Mouse (Mus musculus) liver, embryonic 11.5 days (tissue): ENCODE results near the gene Colgalt2. TPM values are rescaled to one million over a fixed set of nuclear protein-coding genes. Genes with fewer than 3 reads are reported as not detected.
"Not testable (repeated sequence)": the region's sequence is repeated elsewhere in the genome, so short reads cannot be mapped to it uniquely, and the experiment has no call there.

ENCODE experiments used
- ATAC-seq: fragments of 200-750 bp; cut with Nextera tagmentation; replicated peaks from 2 replicates; pipeline ENCODE4 v1.8.0; 2017; ENCODE audit warnings: moderate number of reproducible peaks, mild to moderate bottlenecking, moderate TSS enrichment, moderate library complexity; ENCODE audit not compliant: low FRiP score
- DNase-seq: peaks from one replicate; pipeline ENCODE4 v3.0.0-alpha.2; 2017; ENCODE audit warnings: low spot score
- H3K27ac ChIP-seq: fragments of 300-500 bp; sonication (generic); 2 replicates; pipeline ENCODE4 v1.5.1; 2014; ENCODE audit warnings: mild to moderate bottlenecking, low read depth, low read length, control low read depth
- H3K27me3 ChIP-seq: fragments of 300-500 bp; sonication (generic); replicated peaks from 2 replicates; pipeline ENCODE4 v1.6.1; 2014; ENCODE audit warnings: low read length, mixed read lengths; ENCODE audit not compliant: control insufficient read depth, insufficient read depth
- H3K36me3 ChIP-seq: fragments of 300-500 bp; sonication (generic); 2 replicates; pipeline ENCODE4 v1.6.1; 2014; ENCODE audit warnings: mild to moderate bottlenecking, low read length, moderate library complexity, mixed read lengths; ENCODE audit not compliant: control insufficient read depth, insufficient read depth
- H3K4me1 ChIP-seq: fragments of 300-500 bp; sonication (generic); replicated peaks from 2 replicates; pipeline ENCODE4 v1.6.1; 2014; ENCODE audit warnings: low read length, mixed read lengths; ENCODE audit not compliant: control insufficient read depth, insufficient read depth
- H3K4me2 ChIP-seq: fragments of 300-500 bp; sonication (generic); 2 replicates; pipeline ENCODE4 v1.6.1; 2014; ENCODE audit warnings: mild to moderate bottlenecking, control low read depth, moderate library complexity
- H3K4me3 ChIP-seq: fragments of 300-500 bp; sonication (generic); 2 replicates; pipeline ENCODE4 v1.5.1; 2014; ENCODE audit warnings: low read depth, low read length, control low read depth
- H3K9ac ChIP-seq: fragments of 300-500 bp; sonication (generic); 2 replicates; pipeline ENCODE4 v1.6.1; 2014; ENCODE audit warnings: low read depth, low read length, control low read depth
- H3K9me3 ChIP-seq: fragments of 300-500 bp; sonication (generic); 2 replicates; pipeline ENCODE4 v1.6.1; 2016; ENCODE audit warnings: low read length, inconsistent platforms, mixed read lengths; ENCODE audit not compliant: control insufficient read depth
- WGBS: fragments of 180-500 bp; shearing (Covaris S2); extraction: QIAGEN DNeasy Blood & Tissue Kit; methylation state at CpG from one replicate; pipeline ENCODE4 v1.1.7; 2014; 5-methylcytosine and 5-hydroxymethylcytosine counted together
- polyA plus RNA-seq: library from polyadenylated mRNA; unstranded; fragments of >200 nt; fragmentation: Nextera tagmentation; extraction: Ambion mirVana; gene quantifications from 2 replicates; pipeline ENCODE4 v1.2.1, GENCODE M21; 2014

Colgalt2 gene
- 1.3 and 1.7 TPM in 2 replicates for polyA plus RNA-seq

- H3K27ac ChIP-seq = no peak within 1 kb of the TSS
- H3K9me3 ChIP-seq = no peaks in the 10 kb centered on the region; the same call in 1 of the 2 replicates
- H3K4me1 ChIP-seq = no peaks in the 10 kb centered on the region
- no peaks in the 10 kb centered on the region for H3K36me3 ChIP-seq
- 1% methylated on average over 68 of the region's 70 CpGs for WGBS
- H3K4me2 ChIP-seq = peak within 1 kb of the TSS; percentile 71
- peak; percentile 51 for DNase-seq
- peaks cover 33% of the 10 kb centered on the region for H3K27me3 ChIP-seq
- H3K9ac ChIP-seq = peak within 1 kb of the TSS; percentile 53
- ATAC-seq = peak; percentile 62
- H3K4me3 ChIP-seq = peak within 1 kb of the TSS; percentile 57
Observed at GRCm38 (mm10) chr1:152399790-152400555, at the start of gene Colgalt2. TSS of gene Colgalt2 (plus strand) at chr1:152399830.

GRCm38 (mm10) chr1:152356721-152357120, 42.9 kb upstream of the Colgalt2 start:
- H3K4me1 ChIP-seq = no peaks in the 10 kb centered on the region
- no peak overlapping the region for H3K9ac ChIP-seq
- no peaks in the 10 kb centered on the region for H3K36me3 ChIP-seq
- H3K9me3 ChIP-seq = no peaks in the 10 kb centered on the region
- WGBS = 81% methylated on average over 4 of the region's 4 CpGs
- no peak for DNase-seq
- ATAC-seq = no peak
- no peak overlapping the region for H3K27ac ChIP-seq
- no peak overlapping the region for H3K4me3 ChIP-seq
- H3K4me2 ChIP-seq = no peak overlapping the region
- no peaks in the 10 kb centered on the region for H3K27me3 ChIP-seq

GRCm38 (mm10) chr1:152368311-152369088, 31.1 kb upstream of the Colgalt2 start:
- Histone ChIP-seq H3K9me3 (no peaks in the 10 kb centered on the region), H3K9ac (no peak overlapping the region), H3K4me2 (no peak overlapping the region), H3K27me3 (no peaks in the 10 kb centered on the region), H3K4me3 (no peak overlapping the region), H3K4me1 (no peaks in the 10 kb centered on the region; the same call in 1 of the 2 replicates), H3K27ac (no peak overlapping the region), H3K36me3 (no peaks in the 10 kb centered on the region)
- ATAC-seq (no peak), DNase-seq (no peak)
- WGBS = 67% methylated on average over 13 of the region's 13 CpGs

DNA sequence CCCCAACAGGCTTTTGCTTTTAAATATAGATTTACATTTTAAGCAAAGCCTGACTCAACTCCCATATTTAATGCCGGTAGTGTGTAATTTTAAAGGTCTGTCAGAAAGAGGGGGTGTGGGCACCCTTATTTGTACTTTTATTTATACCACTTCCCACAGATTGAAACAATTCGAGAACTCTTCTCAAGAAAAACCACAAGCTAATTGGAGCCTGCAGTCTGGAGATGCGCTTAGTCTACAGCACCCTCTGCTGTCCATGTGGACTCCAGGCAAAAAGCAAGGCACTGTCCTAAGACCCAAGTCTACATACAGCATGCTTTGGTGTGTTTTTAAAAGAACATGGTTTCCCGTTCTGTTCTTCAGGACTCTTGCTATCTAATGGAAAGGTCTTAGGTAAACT, 30.5 kb upstream of the Colgalt2 start:
- H3K9ac ChIP-seq = no peak overlapping the region
- H3K4me3 ChIP-seq = no peak overlapping the region
- H3K4me1 ChIP-seq = no peaks in the 10 kb centered on the region; the same call in 1 of the 2 replicates
- H3K4me2 ChIP-seq = no peak overlapping the region
- no peaks in the 10 kb centered on the region for H3K36me3 ChIP-seq
- no peaks in the 10 kb centered on the region for H3K27me3 ChIP-seq
- no peak overlapping the region for H3K27ac ChIP-seq
- WGBS = 32% methylated on average over 4 of the region's 4 CpGs
- ATAC-seq (peak; percentile 57; the same call in 1 of the 2 replicates), DNase-seq (no peak)
- no peaks in the 10 kb centered on the region for H3K9me3 ChIP-seq

- DNase-seq (no peak), ATAC-seq (no peak)
- Histone ChIP-seq H3K27me3 (no peaks in the 10 kb centered on the region), H3K27ac (no peak overlapping the region), H3K4me3 (no peak overlapping the region), H3K4me2 (no peak overlapping the region), H3K9ac (no peak overlapping the region), H3K4me1 (no peaks in the 10 kb centered on the region), H3K36me3 (peaks cover 22% of the 10 kb centered on the region; the same call in 1 of the 2 replicates), H3K9me3 (no peaks in the 10 kb centered on the region)
- 87% methylated on average over 5 of the region's 5 CpGs for WGBS
Observed at GRCm38 (mm10) chr1:152378311-152378710, 21.3 kb upstream of the Colgalt2 start.

DNA sequence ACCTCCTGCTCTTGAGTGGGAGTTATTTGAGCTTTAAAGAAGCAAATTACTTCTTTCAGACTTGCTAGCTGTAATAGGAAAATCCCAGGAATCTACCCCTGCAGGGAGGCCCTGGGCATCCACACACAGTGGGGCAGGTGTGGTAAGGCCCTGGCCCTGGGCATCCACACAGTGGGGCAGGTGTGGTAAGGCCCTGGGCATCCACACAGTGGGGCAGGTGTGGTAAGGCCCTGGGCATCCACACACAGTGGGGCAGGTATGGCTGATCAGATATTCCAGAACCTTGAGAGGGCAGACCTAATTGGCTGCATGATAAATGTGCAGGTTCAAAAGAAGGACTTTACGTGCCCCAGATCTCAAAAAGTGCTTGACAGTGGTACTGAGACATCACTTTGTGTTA, 15.0 kb upstream of the Colgalt2 start:
- ATAC-seq (no peak), DNase-seq (no peak)
- Histone ChIP-seq H3K4me2 (peak overlapping the region; percentile 57; the same call in 1 of the 2 replicates), H3K36me3 (peaks cover 10% of the 10 kb centered on the region; the same call in 1 of the 2 replicates), H3K4me1 (peaks cover 2% of the 10 kb centered on the region), H3K9ac (no peak overlapping the region), H3K4me3 (no peak overlapping the region), H3K27ac (no peak overlapping the region), H3K9me3 (no peaks in the 10 kb centered on the region), H3K27me3 (no peaks in the 10 kb centered on the region)
- 91% methylated on average over 1 of the region's 1 CpGs for WGBS

DNA sequence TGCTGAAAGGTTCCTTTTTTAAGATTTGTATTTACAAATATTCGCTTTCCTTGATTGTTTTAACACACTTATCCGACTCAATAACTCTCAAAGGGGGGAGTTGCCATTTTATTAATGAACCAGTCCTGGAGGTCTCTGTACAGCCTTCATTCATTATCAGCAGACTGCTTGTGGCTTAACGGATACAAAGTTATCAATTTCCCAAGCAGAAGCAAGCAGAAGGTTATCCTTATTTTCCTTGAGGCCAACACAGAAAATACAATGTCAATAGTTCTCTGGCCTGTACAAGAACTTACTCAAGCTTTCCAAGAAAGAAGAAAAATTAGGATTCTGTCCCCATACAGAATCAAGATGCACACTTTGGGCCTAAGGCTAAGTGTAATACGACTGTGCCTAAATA, 13.9 kb upstream of the Colgalt2 start:
- H3K36me3 ChIP-seq, H3K9me3 ChIP-seq, ATAC-seq, H3K4me1 ChIP-seq, H3K27me3 ChIP-seq, DNase-seq: not testable (repeated sequence)
- WGBS = 10% methylated on average over 2 of the region's 4 CpGs
- peak overlapping the region; percentile 73 for H3K27ac ChIP-seq
- H3K4me3 ChIP-seq = peak overlapping the region; percentile 86
- H3K9ac ChIP-seq = peak overlapping the region; percentile 88
- peak overlapping the region; percentile 75 for H3K4me2 ChIP-seq

GRCm38 (mm10) chr1:152386188-152386835, 13.3 kb upstream of the Colgalt2 start, which contains the start of gene Tsen15:
TSS of gene Tsen15 (minus strand) at chr1:152386688.
- Histone ChIP-seq H3K27me3 (no peaks in the 10 kb centered on the region), H3K4me2 (peak within 1 kb of the TSS; percentile 75), H3K27ac (peak within 1 kb of the TSS; percentile 73), H3K4me3 (peak within 1 kb of the TSS; percentile 86), H3K9me3 (no peaks in the 10 kb centered on the region), H3K36me3 (peaks cover 10% of the 10 kb centered on the region; the same call in 1 of the 2 replicates), H3K4me1 (peaks cover 2% of the 10 kb centered on the region), H3K9ac (peak within 1 kb of the TSS; percentile 88)
- WGBS = under 1% methylated on average over 57 of the region's 57 CpGs
- peak; percentile 82 for DNase-seq
- ATAC-seq = peak; percentile 97
